Mouse (Mus musculus) gastrocnemius, adult 18-20 months (tissue): ENCODE results near the gene Grb10. TPM values are rescaled to one million over a fixed set of nuclear protein-coding genes. Genes with fewer than 3 reads are reported as not detected.
A peak's percentile ranks its signal among the peaks of the same experiment; 100 is the strongest.

Experiments
- DNase-seq: peaks from one replicate; pipeline ENCODE4 v3.0.0; 2021; ENCODE audit warnings: low spot score
- total RNA-seq, 2 experiments: library from RNA; stranded (reverse); gene quantifications; 2 replicates each; pipeline ENCODE4 v1.2.3; 2021

The Grb10 gene
- total RNA-seq, 2 experiments from 2014 or later, result 26.6 to 36.9 TPM

DNA sequence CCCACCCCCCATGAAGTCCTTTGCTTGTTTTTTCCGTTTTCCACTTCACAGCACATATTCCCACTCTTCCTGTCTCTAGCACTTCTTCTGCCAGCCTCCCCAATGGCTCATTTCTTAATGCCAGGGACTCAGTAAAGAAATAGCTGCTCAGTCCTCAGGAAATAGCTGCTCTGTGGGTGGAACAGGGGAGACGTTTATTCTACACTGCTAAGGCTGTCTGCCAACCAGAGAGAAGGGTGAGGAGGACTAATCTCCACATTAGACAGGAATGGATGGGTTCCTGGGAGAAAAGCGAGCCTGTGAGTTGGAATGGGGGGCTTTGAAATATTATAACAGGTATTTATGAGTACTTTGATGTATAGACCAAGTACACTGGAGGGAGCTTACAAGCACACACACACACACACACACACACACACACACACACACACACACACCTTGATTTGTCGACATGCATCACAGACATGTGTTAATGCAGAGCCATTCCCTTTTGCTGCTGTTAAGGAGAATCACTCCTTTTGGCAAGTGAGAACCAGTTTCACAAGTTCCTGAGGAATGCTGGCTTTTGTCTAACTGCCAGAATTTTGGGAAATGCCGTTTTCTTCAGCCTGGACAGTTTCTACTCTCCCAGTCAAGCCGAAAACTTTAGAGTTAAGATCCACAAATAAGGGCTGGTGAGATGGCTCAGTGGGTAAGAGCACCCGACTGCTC is 130.6 kb downstream of the Grb10 start:
- DNase-seq, result peak; percentile 56

DNA sequence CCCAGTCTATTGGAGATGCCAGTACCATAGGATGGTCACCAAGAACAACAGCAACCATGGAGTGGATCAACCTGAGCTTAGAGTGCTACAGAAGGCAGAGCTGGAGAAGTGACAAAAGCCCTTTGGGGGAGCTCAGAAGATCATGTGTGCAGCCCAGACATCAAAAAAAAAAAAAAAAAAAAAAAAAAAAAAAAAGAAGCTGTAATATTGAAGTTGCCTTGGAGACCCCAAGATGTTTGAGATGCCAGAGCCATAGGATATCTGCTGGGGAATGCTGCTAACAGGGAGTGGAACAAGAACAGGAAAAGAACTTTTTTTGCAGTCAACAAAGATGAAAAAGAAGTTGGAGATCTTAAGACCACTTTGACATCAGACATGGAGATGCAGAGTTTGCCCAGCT is 133.0 kb downstream of the Grb10 start:
- DNase-seq, result no peak

DNA sequence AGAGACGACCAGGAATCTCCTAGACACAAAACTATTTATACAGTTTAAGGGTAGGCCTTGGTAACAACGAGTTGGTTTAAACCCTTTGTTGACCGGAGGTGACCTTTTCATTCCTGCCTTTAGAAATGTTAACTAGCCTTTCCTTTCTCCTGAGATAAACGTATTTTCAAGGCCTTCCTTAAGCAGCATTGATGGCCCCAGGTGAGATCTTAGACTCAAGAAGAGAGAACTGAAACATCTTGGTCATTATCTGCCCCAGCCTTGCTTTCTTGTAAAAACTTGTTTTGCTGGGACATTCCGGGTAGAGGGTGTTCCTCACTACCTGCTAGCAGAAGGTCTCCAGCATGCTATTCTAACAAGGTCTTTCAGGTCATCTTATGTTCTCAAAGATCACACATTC is 133.5 kb downstream of the Grb10 start:
- DNase-seq, result no peak

DNA sequence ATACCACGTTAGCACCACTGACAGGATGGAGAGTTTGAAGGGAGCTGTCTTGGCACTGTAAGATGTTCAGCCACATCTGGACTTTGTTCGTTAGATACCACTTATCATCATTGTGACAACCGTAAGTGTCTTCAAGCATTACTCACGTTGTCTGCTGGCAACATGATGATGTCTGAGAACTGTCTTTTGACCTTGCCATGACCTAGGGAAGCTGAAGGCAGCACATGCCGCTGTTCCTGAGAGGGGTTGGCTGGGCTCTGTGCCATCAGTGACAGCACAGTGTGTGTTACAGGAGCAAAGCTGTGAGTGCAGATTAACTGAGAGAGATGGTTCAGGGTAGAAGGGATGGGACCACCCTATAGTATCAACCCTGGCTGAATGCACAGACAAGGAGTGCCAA is 137.0 kb downstream of the Grb10 start:
- no peak for DNase-seq

DNA sequence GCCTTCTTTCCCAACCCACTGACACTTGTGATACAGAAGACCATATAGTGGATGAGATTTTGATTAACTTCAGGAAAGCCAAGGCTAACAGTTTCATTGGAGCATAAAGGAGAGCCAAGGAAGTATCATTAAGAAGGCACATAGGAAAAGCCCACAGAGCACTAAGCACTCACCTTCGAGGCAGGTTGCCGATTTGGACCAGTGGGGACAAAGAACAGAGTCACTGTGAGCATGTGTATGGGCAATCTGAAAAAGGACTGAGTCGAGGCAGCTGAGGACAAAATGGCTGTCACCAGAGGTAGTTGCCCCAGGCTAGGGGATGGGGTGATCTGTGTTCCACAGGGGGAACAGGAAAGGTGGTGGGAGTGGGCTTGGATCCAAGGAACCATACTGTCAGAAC is 140.0 kb downstream of the Grb10 start:
- no peak for DNase-seq

DNA sequence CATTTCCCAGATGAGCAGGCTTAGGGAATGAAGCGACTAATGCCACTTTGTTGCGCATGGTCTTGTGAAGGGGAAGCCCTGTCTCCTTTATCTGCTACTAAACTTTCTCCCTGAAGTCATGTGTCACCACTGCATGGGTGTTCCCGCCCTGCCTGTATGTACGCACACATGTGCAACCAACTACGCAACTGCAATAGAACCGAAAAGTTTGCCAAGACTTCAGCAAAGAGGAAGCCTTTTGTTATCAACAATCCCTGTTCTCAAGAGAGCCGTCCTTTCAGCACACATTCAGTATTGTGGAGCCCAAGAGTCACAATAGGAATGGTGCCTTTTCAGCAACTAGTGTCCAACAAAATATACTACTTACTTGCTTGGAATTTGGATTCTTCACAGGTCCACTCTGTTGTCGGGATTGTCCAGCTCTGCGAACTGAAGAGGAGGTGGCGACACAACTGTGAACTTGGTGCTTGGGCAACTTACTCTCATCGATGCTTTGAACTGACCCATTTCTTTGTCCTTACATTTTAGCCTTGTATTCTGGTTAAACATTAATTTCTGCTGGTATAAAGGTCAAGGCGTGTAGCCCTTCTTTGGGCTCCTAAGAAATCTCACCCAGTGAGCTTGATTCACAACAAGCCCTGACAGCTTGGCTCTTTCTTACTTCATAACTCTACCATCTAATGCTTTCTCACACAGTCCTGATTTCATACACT is 140.7 kb downstream of the Grb10 start, which contains the start of gene Ddc:
TSS of gene Ddc (minus strand) at position 500 of the 713 bp plus-strand sequence.
- DNase-seq, result no peak

DNA sequence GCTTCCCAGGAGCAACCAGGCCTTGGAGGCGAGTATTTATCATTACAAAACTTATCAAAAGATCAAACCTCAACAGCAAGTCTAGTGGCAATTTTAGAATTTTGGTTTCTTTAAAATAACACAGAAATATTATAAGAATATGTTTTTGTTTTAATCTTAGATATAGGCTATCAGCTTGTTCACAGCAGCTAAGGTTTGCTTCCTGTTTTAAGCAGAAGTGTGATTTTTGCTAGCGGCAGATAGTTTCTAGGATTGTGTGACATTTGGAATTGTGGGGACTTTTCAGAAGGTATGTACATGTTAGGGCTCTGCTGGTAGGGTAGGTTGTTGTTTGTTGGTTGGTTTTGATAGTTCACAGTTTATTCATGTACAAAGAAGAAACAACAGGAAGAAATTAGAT is 143.0 kb downstream of the Grb10 start:
- no peak for DNase-seq

DNA sequence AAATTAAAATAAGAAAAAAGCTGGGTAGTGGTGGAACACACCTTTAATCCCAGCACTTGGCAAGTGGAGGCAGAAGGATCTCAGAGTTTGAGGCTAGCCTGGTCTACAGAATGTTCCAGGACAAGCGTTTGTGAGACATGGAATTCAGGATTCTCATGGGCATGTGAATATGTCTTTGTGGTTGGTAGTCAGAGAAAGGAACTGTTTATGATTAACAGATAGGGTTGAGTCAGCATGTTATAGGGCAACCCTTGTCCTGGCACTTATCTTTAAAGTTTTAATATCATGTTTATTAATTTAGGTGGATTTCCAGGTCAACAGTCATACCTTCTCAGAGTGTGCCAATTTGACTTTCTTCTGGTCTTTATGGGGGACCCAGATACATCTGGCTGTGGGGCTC is 144.7 kb downstream of the Grb10 start:
- DNase-seq, result no peak

DNA sequence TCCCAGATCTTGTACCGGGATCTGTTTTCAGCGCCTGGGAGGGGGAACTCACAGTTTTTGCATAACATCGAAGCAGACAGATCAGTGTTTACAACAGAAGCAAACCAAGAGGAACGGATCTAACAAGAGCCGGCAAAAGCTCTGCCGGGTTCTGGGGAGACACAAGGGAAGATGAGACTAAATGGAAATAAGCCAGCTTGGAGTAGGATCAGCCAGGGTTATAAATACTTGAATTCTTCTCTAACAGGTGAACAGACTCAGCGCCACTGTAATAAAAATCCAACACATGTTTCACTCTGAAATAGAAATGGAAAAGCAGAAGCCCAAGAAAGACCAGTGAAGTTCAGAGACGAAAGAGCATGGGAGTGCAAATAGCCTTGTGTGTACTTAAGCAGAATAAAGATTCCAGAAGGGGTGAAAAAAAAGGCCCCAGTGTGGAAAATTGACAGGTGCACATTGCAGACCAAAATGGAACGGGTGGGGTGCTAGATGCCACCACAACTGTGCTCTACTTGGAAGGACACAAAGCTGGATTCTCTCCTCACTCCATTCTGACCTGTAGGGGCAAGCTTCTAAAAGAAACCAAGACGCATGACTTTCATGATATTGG is 145.4 kb downstream of the Grb10 start:
- peak; percentile 68 for DNase-seq

DNA sequence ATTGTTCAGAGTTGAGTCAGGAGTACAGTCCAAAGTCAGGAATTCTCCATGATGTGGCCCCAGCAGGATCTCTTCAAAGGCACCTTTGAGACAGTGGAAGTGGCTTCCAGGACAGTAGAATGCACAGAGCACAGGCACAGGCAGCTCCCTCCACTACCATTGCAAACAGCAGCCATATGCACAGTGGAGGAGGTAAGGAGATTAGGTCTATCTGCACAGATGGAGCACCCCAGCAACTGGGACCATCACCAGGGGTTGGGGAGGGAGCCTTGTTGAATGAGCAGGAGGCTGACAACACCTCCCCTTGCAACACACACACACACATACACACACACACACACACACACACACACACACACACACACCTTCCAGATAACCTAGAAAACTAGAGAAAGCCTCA is 146.7 kb downstream of the Grb10 start:
- DNase-seq, result no peak

DNA sequence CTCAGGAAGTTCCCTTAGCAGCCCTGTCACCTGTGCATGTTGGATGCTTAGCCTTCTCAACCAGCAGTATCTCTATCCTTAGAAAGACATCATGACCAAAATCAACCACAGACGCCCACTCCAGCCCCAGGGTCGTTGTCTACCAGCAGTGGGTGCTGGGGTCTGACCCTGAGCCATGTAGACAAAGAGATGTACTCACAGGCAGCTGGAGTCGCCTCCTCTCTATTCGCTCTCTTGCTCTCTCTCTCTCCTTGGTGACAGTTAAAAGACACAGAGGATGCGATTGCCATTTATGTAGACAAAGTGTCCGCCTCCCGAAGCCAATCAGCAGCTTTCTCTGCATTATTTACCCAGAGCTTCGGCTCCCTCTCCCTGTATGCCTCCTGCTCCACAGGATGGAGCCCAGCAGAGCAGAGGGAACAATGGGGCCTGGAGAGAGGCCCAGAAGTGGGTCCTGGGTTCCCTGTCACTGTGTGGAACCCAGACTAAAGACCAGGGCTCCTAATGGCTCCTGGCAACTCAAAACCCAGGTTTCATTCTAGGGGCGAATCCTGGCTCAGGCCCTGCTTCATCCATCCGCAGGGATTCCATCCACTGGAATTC is 148.2 kb downstream of the Grb10 start:
- no peak for DNase-seq

DNA sequence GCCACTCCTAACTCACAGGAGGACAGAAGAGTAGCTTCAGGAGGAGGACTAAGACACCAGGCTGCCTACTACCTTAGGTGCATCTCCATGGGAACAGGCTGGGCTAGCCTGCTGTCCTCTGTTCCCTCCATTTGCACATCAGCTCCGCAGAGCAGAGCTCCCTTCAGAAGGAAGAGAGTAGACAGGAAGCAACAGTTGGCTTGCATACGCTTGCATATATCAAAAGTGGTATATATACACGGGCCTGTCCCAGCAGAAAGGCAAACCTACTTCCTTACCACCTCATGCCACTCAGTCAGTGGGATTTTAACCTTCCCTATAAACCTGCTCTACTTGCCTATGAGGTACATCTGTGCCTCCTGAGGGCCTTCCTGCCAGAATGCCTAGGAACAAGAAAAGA is 149.8 kb downstream of the Grb10 start:
- DNase-seq, result no peak

DNA sequence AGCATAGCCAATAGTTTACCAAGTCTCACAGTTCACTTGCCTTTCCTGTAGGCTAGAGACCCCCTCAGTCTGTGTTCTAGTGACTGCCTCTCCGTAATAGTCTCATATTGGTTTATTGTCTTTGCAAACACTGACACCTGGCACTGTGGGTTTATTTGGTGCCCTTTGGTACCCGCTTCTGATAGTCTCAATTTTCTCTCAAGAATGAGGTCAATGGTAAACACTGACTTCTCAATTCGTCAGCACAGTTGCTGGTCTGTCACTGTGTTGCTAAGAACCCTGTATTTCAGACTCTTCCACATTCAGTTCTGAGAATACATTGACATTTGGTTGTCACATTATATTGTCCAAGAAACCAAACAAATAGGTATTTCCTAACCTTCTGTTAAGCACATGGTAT is 150.4 kb downstream of the Grb10 start:
- DNase-seq, result no peak

DNA sequence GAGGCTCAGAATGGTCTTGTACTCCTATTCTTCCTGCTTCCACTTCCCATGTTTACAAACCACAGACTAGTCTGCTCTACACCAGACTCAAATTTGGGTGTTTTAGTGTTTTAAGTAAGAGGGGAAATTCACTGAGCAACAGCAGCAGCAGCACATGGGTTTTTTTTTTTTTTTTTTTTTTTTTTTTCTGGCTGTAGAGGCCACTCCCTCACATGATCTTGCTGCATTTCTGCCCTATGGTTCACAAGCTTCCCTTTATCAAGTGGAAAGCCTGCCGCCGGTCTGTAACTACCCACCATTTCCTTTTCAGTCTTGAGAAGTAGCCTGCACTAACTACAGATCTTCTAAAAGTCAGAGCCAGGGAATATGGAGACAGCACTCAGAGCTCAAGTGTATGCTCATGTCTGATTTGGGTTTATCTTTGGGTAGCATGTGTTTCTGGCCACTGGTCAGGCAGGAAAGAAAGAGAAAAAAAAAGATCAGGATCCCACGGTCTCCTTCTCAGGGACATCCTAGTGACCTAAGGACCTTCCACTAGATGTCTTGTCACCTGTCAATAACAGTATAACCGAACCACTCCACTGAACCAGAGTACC is 152.0 kb downstream of the Grb10 start:
- DNase-seq, result no peak

DNA sequence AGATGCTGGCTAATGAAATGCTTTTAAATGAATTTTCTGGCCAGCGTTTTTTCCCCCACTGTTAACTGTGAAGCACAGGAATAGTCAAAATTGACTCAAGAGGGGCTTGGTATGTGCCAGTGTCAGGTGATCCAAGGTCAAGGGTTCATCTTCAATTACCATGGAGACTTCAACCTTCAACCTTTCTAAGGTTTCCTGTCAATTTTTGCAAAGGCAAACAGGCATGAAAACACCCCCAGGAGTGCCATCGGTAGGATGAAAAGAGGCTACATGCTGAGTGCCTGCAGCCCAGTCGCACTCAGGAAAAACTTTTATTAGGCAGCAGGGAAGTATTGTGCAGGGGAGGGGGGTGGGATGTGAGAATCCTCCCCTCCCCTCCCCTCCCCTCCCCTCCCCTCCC is 152.6 kb downstream of the Grb10 start:
- no peak for DNase-seq

DNA sequence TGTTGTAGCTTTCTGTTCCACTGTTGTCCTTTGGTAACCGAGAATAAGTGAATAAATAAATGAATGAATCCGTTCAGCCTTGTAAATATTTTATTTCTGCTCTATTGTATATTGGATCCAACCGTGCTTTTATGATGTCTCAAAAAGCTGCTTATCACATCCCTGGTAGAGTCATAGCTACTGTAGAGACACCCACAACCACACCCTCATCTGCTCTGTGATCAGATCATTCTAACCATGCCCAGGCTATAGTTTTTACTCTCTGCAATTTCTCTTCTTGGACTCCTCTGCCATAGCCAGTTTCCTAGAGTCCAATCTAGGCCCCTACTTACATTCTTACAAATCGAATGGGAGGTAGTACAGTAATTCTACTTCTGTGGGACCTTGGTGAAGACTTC is 153.2 kb downstream of the Grb10 start:
- no peak for DNase-seq

DNA sequence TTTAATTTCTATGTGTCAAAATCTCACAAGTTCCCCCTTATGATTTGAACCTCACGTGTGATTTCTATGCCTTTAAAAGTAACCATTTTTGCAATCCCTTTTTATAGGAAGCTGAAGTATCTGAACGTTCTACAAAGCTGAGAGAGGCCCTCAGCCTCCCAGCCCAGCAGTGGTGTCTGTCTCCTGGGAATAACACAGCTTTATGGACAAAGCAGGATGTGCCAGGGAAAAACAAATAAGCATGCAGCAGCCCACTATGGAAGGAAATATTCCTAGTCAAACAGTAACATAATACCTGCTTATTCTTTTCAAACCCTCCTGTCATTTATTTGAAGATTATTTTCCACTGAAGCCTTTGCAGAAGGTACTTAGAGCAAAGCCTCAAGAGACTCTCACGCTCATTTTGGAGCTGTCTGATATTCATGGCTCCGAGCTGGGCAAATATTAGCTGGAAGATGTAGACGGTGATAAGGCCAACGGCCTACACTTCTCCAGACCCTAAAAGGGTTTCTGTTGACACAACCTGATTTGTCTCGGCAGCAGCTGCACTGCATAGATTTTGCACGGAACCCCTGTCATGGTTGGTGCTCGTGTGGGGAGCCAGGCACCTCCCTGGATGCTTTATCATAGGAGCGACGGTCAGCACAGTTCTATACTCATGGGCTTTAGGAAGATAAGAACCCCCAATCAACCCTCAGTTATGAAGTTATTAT is 153.8 kb downstream of the Grb10 start:
- DNase-seq, result no peak

DNA sequence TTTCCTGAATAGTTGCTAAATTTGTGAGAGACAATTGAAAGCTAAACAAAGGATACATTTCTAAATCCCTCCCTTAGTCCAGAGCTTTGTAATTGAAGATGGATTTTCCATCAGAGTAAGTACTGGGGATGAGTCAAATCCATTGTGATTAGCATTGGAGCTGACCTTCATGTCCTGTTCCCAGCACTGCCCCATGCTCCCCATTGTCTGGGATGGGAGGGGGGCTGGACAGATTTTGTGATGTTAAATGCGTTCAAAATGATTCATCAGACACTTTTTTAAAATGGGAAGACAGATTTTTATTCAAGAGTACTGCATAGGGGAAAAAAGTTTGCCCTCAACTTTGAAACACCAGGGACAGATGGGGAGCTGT is 156.7 kb downstream of the Grb10 start:
- no peak for DNase-seq

DNA sequence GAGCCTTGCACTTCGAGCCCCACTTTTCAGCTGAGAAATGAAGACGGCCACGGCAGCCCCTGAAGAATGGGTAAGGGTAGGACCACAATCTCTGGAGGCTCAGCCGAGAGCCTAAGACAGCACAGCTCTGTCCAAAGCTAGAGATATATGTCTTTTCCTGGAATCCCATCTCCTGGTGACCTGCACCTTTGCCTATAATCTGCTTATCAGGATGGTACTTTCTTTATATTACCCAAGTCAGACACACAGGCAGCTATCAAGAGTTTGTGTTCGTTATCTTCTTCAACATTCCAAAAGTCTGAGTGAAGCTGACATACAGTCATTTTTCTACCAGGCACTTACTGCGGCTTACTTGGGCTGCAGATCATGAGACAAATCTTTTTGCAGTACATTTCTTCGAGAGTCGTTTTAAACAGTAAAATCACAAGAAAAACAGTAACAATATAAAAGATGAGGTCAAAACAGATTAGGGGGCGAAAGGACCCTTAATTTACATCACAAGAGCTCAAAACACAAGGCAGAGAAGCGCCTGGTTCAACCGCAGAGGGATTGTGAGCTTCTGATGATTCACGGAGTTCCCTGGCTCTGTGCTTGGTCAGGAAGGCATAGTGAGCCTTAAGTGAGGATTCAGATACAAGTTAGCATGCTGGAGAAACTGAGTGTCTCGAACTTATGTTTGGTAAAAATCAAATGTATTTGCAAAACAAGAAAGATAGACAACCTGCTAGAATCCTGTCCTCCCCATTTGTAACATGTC is 157.3 kb downstream of the Grb10 start:
- DNase-seq, result no peak
